Mouse (Mus musculus) heart, postnatal 14 days (tissue): ENCODE measurements around the gene Foxi3. TPM values are rescaled to one million over a fixed set of nuclear protein-coding genes. Genes with fewer than 3 reads are reported as not detected.

Source experiments
- DNase-seq, 2 experiments: peaks; one replicate each; pipeline ENCODE4 v3.0.0; 2021 to 2022
- intact Hi-C: fragments of 180-260 bp; cut with DNase I; formaldehyde crosslinking; loops from one replicate; pipeline ENCODE4 v1.15.1; 2025
- total RNA-seq, 2 experiments: library from RNA; stranded (reverse); gene quantifications; 2 replicates each; pipeline ENCODE4 v1.2.3; 2021

The Foxi3 gene
- total RNA-seq, 2 experiments from 2014 or later, result not detected

- DNase-seq, result no peak
- intact Hi-C loops, result no loop called here
These were observed 26.1 kb downstream of the Foxi3 start for GRCm38 (mm10) chr6:70982416-70982815.

- DNase-seq, result no peak
- intact Hi-C loops, result no loop called here
These were observed 30.4 kb downstream of the Foxi3 start for GRCm38 (mm10) chr6:70986683-70987082.

- intact Hi-C loops, result no loop called here
These were observed 39.9 kb downstream of the Foxi3 start for GRCm38 (mm10) chr6:70996123-70996723.

GRCm38 (mm10) chr6:71002656-71003055, 46.3 kb downstream of the Foxi3 start:
- DNase-seq, result no peak
- intact Hi-C loops, result no loop called here

More at GRCm38 (mm10) chr6:70996123-70996723, 39.9 kb downstream of the Foxi3 start:
- no peak for DNase-seq

GRCm38 (mm10) chr6:71004161-71004560, 47.8 kb downstream of the Foxi3 start:
- no peak for DNase-seq
- intact Hi-C loops, result no loop called here

Other genes with a start within 250 kb of the Foxi3 start
- gene Rpia, start 164.3 kb upstream of the Foxi3 start, total RNA-seq, result 10 to 100 TPM; 10.4 to 12.0 TPM
- 10 to 100 TPM; 11.1 to 11.7 TPM for gene Eif2ak3, start 112.0 kb upstream of the Foxi3 start, total RNA-seq
- not detected for gene Tex37, start 37.6 kb upstream of the Foxi3 start, total RNA-seq
- gene Thnsl2, start 187.9 kb downstream of the Foxi3 start, total RNA-seq, result 1 to 10 TPM; 3.8 to 6.4 TPM
- gene Fabp1, start 243.3 kb downstream of the Foxi3 start, total RNA-seq, result not detected